ENCODE assay signal across 1 mouse cellular context in the genomic region with DNA sequence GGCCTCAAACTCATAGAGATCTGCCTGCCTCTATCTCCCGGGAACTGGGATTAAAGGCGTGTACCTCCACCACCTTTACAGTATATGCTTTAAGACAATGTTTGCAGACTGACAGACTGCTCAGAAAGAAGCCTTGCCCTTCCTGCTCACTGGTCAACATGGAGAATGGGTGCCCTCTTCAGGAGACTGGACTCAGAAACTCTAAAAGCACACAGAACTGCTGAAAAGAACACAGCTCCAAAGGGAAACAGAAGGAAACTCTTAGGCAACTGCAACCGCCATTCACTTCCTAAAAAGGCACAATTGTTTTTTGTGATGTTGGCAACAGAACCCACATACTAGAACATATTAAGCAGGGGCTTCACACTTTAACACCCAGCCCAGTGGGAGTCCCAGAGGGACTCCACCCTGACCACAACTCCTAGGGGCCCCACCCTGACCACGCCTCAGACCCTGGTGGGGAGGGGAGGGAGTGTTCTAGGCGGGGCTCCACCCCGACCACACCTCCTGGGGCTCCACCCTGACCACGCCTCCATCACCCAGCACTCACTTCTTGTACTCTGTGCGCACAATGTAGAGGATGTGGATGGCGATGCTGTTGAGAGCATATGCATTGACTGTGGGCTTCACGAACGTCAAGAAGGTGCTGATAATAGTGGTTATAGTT.
TF ChIP-seq lines count a peak whose summit lies in the region.

No protein-coding gene starts in this region.

TF ChIP-seq in CH12.LX, 34 proteins besides CTCF, POLR2A, EP300 and RAD21:
- TF ChIP-seq BHLHE40 (IDR thresholded peaks at IDR 0.05; ENCODE audit: low read depth, low read length), result peak; percentile 23; the same call in 1 of the 2 replicates
- TF ChIP-seq MAZ (IDR thresholded peaks at IDR 0.05; ENCODE audit: low read depth, low read length), result peak; percentile 93
- no peak for TF ChIP-seq TCF12 (IDR thresholded peaks at IDR 0.05; ENCODE audit: low read depth, low read length)
- 0 out of 2 replicates have a peak, but pooled peaks have one; percentile 35 for TF ChIP-seq IRF4 (IDR thresholded peaks at IDR 0.05; ENCODE audit: low read depth, low read length)
- TF ChIP-seq MAFK (IDR thresholded peaks at IDR 0.05; ENCODE audit: insufficient replicate concordance, low read length), result no peak
- no peak for TF ChIP-seq POLR2AphosphoS2 (IDR thresholded peaks at IDR 0.05; ENCODE audit: low read depth, low read length)
- peak; percentile 21; the same call in 1 of the 2 replicates for TF ChIP-seq SMC3 (IDR thresholded peaks at IDR 0.05; ENCODE audit: low read depth, low read length)
- no peak for TF ChIP-seq ZKSCAN1 (IDR thresholded peaks at IDR 0.05; ENCODE audit: borderline replicate concordance, low read depth, low read length)
- TF ChIP-seq KAT2A (IDR thresholded peaks at IDR 0.05; ENCODE audit: insufficient replicate concordance, low read length), result no peak
- no peak for TF ChIP-seq UBTF (IDR thresholded peaks at IDR 0.05; ENCODE audit: low read depth, low read length)
- no peak for TF ChIP-seq TBP (conservative IDR thresholded peaks at IDR 0.05; ENCODE audit: low read depth, low read length)
- TF ChIP-seq MEF2A (IDR thresholded peaks at IDR 0.05; ENCODE audit: borderline replicate concordance, low read depth, low read length), result no peak
- no peak for TF ChIP-seq PAX5 (IDR thresholded peaks at IDR 0.05; ENCODE audit: low read length)
- no peak for TF ChIP-seq ZMIZ1 (IDR thresholded peaks at IDR 0.05; ENCODE audit: low read depth, low read length)
- TF ChIP-seq ELF1 (IDR thresholded peaks at IDR 0.05; ENCODE audit: low read depth, low read length), result no peak
- no peak for TF ChIP-seq NRF1 (IDR thresholded peaks at IDR 0.05; ENCODE audit: low read depth, low read length)
- TF ChIP-seq ZNF384 (IDR thresholded peaks at IDR 0.05; ENCODE audit: low read depth, low read length), result no peak
TF ChIP-seq in CH12.LX: peak in this region for 4.
